Mouse (Mus musculus): ENCODE data around the gene Olfr907. TPM values are rescaled to one million over a fixed set of nuclear protein-coding genes. Genes with fewer than 3 reads are reported as not detected.

Olfr907 gene
- not detected for total RNA-seq (2021)

GRCm38 (mm10) chr9:38495501-38495900, at the start of gene Olfr907:
Olfr907 (plus strand) TSS chr9:38495801.
- intact Hi-C loops (cut with DNase I): no loop called here
- no peak for DNase-seq (ENCODE audit: low spot score)

DNA sequence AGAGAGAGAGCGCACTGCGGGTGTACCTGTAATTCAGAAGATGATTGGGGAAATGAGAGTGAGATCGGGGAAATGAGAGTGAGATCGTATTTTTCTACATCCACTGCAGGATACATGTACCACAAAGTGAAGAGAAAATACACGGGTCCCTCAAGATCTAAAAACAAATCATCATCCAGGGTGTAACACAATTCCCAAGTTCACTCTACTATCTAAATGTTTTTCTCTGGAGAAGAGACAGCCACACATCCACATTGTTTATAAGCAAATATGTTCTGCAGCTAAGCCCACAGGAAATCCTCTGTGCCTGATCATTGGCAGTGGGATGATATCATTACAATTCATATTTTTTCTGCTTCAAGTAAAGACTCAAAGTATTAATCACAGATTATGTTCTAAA, 48.2 kb upstream of the Olfr907 start, which contains the start of gene Olfr902:
Gene Olfr902 (plus strand): TSS at position 301 of the 400 bp plus-strand sequence.
- intact Hi-C loops (cut with DNase I): no loop called here
- no peak for DNase-seq (ENCODE audit: low spot score)

- no peak for DNase-seq (ENCODE audit: low spot score)
- intact Hi-C loops (cut with DNase I): no loop called here
Observed at GRCm38 (mm10) chr9:38462844-38463243, 32.8 kb upstream of the Olfr907 start, which contains the start of gene Olfr904. Olfr904 (plus strand) TSS chr9:38463144.

- no peak for DNase-seq (ENCODE audit: low spot score)
- intact Hi-C loops (cut with DNase I): no loop called here
Observed at GRCm38 (mm10) chr9:38470807-38471206, 24.8 kb upstream of the Olfr907 start, which contains the start of gene Olfr905. Olfr905 (plus strand) TSS chr9:38471107.

GRCm38 (mm10) chr9:38486785-38487184, 8.8 kb upstream of the Olfr907 start, which contains the start of gene Olfr906:
Olfr906 (plus strand) TSS chr9:38487085.
- intact Hi-C loops (cut with DNase I): no loop called here
- no peak for DNase-seq (ENCODE audit: low spot score)

- no peak for DNase-seq (ENCODE audit: low spot score)
- intact Hi-C loops (cut with DNase I): no loop called here
Observed at GRCm38 (mm10) chr9:38512353-38512752, 16.8 kb downstream of the Olfr907 start.

- DNase-seq (ENCODE audit: low spot score): no peak
- intact Hi-C loops (cut with DNase I): no loop called here
Observed at GRCm38 (mm10) chr9:38521280-38521679, 25.7 kb downstream of the Olfr907 start, which contains the start of gene Olfr911-ps1. Olfr911-ps1 (plus strand) TSS chr9:38521580.

DNA sequence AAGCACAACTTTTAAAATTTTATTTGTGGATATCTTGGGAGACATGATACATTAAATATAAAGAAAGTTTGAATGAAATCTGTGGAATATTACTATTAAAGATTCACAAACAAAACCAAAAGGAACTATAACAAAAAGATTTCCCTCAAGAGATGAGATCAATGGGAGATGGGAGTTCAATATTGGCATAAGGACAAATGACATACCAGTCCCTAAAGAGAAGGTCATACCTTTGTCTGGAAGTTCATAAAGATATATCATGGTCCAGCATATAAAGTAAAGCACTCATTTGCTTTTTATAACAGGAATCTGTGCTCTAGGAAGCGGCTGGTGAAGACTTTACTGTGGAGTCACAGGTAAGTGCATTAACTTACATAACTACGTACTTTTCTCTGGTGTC, 41.9 kb downstream of the Olfr907 start, which contains the start of gene Olfr910:
Gene Olfr910 (plus strand): TSS at position 301 of the 400 bp plus-strand sequence.
- intact Hi-C loops (cut with DNase I): no loop called here

More for the DNA sequence above, 41.9 kb downstream of the Olfr907 start, which contains the start of gene Olfr910:
- DNase-seq (ENCODE audit: low spot score): no peak

Other genes starting within 250 kb of the Olfr907 start
- not detected for gene Olfr143, start 243.0 kb upstream of the Olfr907 start, total RNA-seq (2021)
- not detected for gene Olfr895, start 227.9 kb upstream of the Olfr907 start, total RNA-seq (2021)
- gene Olfr896-ps1, start 204.7 kb upstream of the Olfr907 start, total RNA-seq (2021): not detected
- gene Olfr25, start 166.7 kb upstream of the Olfr907 start, total RNA-seq (2021): not detected
- not detected for gene Olfr898, start 147.4 kb upstream of the Olfr907 start, total RNA-seq (2021)
- gene Olfr250, start 128.9 kb upstream of the Olfr907 start, total RNA-seq (2021): not detected
- not detected for gene Olfr251, start 118.7 kb upstream of the Olfr907 start, total RNA-seq (2021)
- gene Olfr147, start 94.1 kb upstream of the Olfr907 start, total RNA-seq (2021): not detected
- not detected for gene Olfr901, start 66.3 kb upstream of the Olfr907 start, total RNA-seq (2021)
- gene Olfr902, start 48.1 kb upstream of the Olfr907 start, total RNA-seq (2021): not detected
- gene Olfr904, start 32.7 kb upstream of the Olfr907 start, total RNA-seq (2021): not detected
- gene Olfr905, start 24.7 kb upstream of the Olfr907 start, total RNA-seq (2021): not detected
- not detected for gene Olfr906, start 8.7 kb upstream of the Olfr907 start, total RNA-seq (2021)
- not detected for gene Olfr911-ps1, start 25.8 kb downstream of the Olfr907 start, total RNA-seq (2021)
- gene Olfr910, start 42.0 kb downstream of the Olfr907 start, total RNA-seq (2021): not detected
- gene Olfr912, start 84.4 kb downstream of the Olfr907 start, total RNA-seq (2021): not detected
- not detected for gene Olfr913, start 97.0 kb downstream of the Olfr907 start, total RNA-seq (2021)
- gene Olfr914, start 109.3 kb downstream of the Olfr907 start, total RNA-seq (2021): not detected
- gene Olfr916, start 164.1 kb downstream of the Olfr907 start, total RNA-seq (2021): not detected
- gene Olfr917, start 170.0 kb downstream of the Olfr907 start, total RNA-seq (2021): not detected
- gene Olfr918, start 178.8 kb downstream of the Olfr907 start, total RNA-seq (2021): not detected
- not detected for gene Olfr919, start 207.9 kb downstream of the Olfr907 start, total RNA-seq (2021)
- gene Vwa5a, start 222.5 kb downstream of the Olfr907 start, total RNA-seq (2021): 10 to 100 TPM; 28.7 to 33.5 TPM

Data from heart, postnatal 25 days (tissue).